Mouse (Mus musculus): Measurements from ENCODE around the gene Klhl8.
"Not testable (repeated sequence)": the region's sequence is repeated elsewhere in the genome, so short reads cannot be mapped to it uniquely, and the experiment has no call there.

DNA sequence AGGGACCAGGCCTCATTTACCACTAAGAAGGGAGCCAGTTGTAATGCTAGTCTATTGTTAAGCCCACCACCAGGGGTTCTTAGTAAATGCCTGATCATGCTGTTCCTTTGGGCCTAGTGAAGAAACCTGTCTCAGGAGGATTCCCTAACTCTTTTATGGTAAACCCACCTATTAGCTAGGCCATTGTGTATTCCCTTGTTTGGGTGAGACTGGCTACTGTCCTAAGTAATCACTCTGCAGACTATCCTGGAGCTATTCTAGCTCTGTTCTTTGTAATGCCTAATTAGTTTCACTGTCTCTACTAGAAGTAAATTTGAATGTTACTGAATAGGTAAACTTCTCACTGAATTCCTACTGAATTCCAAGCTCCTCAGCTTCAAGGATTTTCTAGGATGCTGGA is 20.9 kb upstream of the Klhl8 start:
- not testable (repeated sequence) for TF ChIP-seq CTCF, EP300 (IDR thresholded peaks at IDR 0.05)

All from lung, postnatal 0 days (tissue).